Mouse (Mus musculus): ENCODE data around the gene Man1b1. TPM values are rescaled to one million over a fixed set of nuclear protein-coding genes. Genes with fewer than 3 reads are reported as not detected.

Gene Man1b1
- polyA plus RNA-seq, 1 experiment = 20.5 TPM

GRCm38 (mm10) chr2:25364313-25364712 lies 32.2 kb downstream of the Man1b1 start:
- Histone ChIP-seq H3K36me3 (ENCODE audit: control insufficient read depth, insufficient read depth, low read length) (peaks cover 24% of the 10 kb centered on the region), H3K27me3 (ENCODE audit: control insufficient read depth, insufficient read depth, low read length) (no peaks in the 10 kb centered on the region), H3K4me1 (ENCODE audit: control insufficient read depth, insufficient read depth, insufficient read length, low read length) (peaks cover 29% of the 10 kb centered on the region), H3K4me3 (ENCODE audit: low read depth, low read length) (peak overlapping the region; percentile 91), H3K27ac (ENCODE audit: insufficient read depth, low read depth, low read length) (peak overlapping the region; percentile 89)
- WGBS = 61% methylated on average over 4 of the region's 4 CpGs
- TF ChIP-seq POLR2A (IDR thresholded peaks at IDR 0.05; ENCODE audit: low read depth, low read length) (no peak), CTCF (IDR thresholded peaks at IDR 0.05; ENCODE audit: extremely low read depth, insufficient read length, insufficient replicate concordance, low read depth, low read length) (no peak)

DNA sequence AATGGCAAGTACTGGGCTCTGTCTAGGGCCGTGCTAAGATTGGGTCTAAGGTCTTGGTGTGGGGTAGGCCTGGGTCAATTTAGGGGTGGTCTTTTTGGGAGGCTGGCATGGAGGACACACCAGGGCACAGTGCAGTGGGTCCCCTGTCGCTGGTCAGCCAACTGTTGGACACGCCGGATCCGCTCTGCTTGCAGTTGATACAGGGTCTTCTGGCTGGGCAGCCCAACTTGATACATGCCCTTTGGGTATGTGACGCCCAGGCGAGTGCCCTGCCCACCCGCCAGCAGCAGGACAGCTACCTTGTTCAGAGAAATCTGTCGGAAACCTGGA lies 32.6 kb downstream of the Man1b1 start:
- Histone ChIP-seq H3K4me3 (ENCODE audit: low read depth, low read length) (peak overlapping the region; percentile 91), H3K36me3 (ENCODE audit: control insufficient read depth, insufficient read depth, low read length) (peaks cover 24% of the 10 kb centered on the region), H3K27ac (ENCODE audit: insufficient read depth, low read depth, low read length) (peak overlapping the region; percentile 89), H3K4me1 (ENCODE audit: control insufficient read depth, insufficient read depth, insufficient read length, low read length) (peaks cover 29% of the 10 kb centered on the region), H3K27me3 (ENCODE audit: control insufficient read depth, insufficient read depth, low read length) (no peaks in the 10 kb centered on the region)
- TF ChIP-seq CTCF (IDR thresholded peaks at IDR 0.05; ENCODE audit: extremely low read depth, insufficient read length, insufficient replicate concordance, low read depth, low read length) (no peak), POLR2A (IDR thresholded peaks at IDR 0.05; ENCODE audit: low read depth, low read length) (no peak)
- WGBS = 35% methylated on average over 9 of the region's 9 CpGs

- Histone ChIP-seq H3K27me3 (ENCODE audit: control insufficient read depth, insufficient read depth, low read length) (no peaks in the 10 kb centered on the region), H3K4me1 (ENCODE audit: control insufficient read depth, insufficient read depth, insufficient read length, low read length) (peaks cover 29% of the 10 kb centered on the region), H3K36me3 (ENCODE audit: control insufficient read depth, insufficient read depth, low read length) (peaks cover 24% of the 10 kb centered on the region), H3K27ac (ENCODE audit: insufficient read depth, low read depth, low read length) (peak within 1 kb of the TSS; percentile 89), H3K4me3 (ENCODE audit: low read depth, low read length) (peak within 1 kb of the TSS; percentile 91)
- under 1% methylated on average over 50 of the region's 54 CpGs for WGBS
- TF ChIP-seq CTCF (IDR thresholded peaks at IDR 0.05; ENCODE audit: extremely low read depth, insufficient read length, insufficient replicate concordance, low read depth, low read length) = no peak
- peak; percentile 93 for TF ChIP-seq POLR2A (IDR thresholded peaks at IDR 0.05; ENCODE audit: low read depth, low read length)
Observed at GRCm38 (mm10) chr2:25365091-25365761, 33.1 kb downstream of the Man1b1 start, which contains the start of gene Uap1l1. Gene Uap1l1 (minus strand): TSS chr2:25365682.

- TF ChIP-seq POLR2A (IDR thresholded peaks at IDR 0.05; ENCODE audit: low read depth, low read length) = no peak
- no peak for TF ChIP-seq CTCF (IDR thresholded peaks at IDR 0.05; ENCODE audit: extremely low read depth, insufficient read length, insufficient replicate concordance, low read depth, low read length)
- Histone ChIP-seq H3K4me3 (ENCODE audit: low read depth, low read length) (no peak overlapping the region), H3K36me3 (ENCODE audit: control insufficient read depth, insufficient read depth, low read length) (no peaks in the 10 kb centered on the region), H3K27ac (ENCODE audit: insufficient read depth, low read depth, low read length) (no peak overlapping the region), H3K27me3 (ENCODE audit: control insufficient read depth, insufficient read depth, low read length) (no peaks in the 10 kb centered on the region), H3K4me1 (ENCODE audit: control insufficient read depth, insufficient read depth, insufficient read length, low read length) (peaks cover 27% of the 10 kb centered on the region)
- 76% methylated on average over 3 of the region's 3 CpGs for WGBS
Observed at GRCm38 (mm10) chr2:25369996-25370395, 37.9 kb downstream of the Man1b1 start.

- Histone ChIP-seq H3K27ac (ENCODE audit: insufficient read depth, low read depth, low read length) (no peak within 1 kb of the TSS), H3K4me1 (ENCODE audit: control insufficient read depth, insufficient read depth, insufficient read length, low read length) (peaks cover 25% of the 10 kb centered on the region), H3K27me3 (ENCODE audit: control insufficient read depth, insufficient read depth, low read length) (no peaks in the 10 kb centered on the region), H3K4me3 (ENCODE audit: low read depth, low read length) (peak within 1 kb of the TSS; percentile 83), H3K36me3 (ENCODE audit: control insufficient read depth, insufficient read depth, low read length) (no peaks in the 10 kb centered on the region)
- no peak; the same call in 1 of the 2 replicates for TF ChIP-seq CTCF (IDR thresholded peaks at IDR 0.05; ENCODE audit: extremely low read depth, insufficient read length, insufficient replicate concordance, low read depth, low read length)
- no peak; the same call in 1 of the 2 replicates for TF ChIP-seq POLR2A (IDR thresholded peaks at IDR 0.05; ENCODE audit: low read depth, low read length)
- WGBS = 2% methylated on average over 65 of the region's 65 CpGs
Observed at GRCm38 (mm10) chr2:25371764-25372643, 39.9 kb downstream of the Man1b1 start, which contains the start of gene Sapcd2. Gene Sapcd2 (plus strand): TSS chr2:25372321.

- H3K27ac ChIP-seq (ENCODE audit: insufficient read depth, low read depth, low read length) = no peak overlapping the region
- no peaks in the 10 kb centered on the region for H3K36me3 ChIP-seq (ENCODE audit: control insufficient read depth, insufficient read depth, low read length)
Observed at GRCm38 (mm10) chr2:25372644-25373391, 40.7 kb downstream of the Man1b1 start.

More at GRCm38 (mm10) chr2:25372644-25373391, 40.7 kb downstream of the Man1b1 start:
- 1% methylated on average over 42 of the region's 42 CpGs for WGBS
- H3K27me3 ChIP-seq (ENCODE audit: control insufficient read depth, insufficient read depth, low read length) = no peaks in the 10 kb centered on the region
- peaks cover 25% of the 10 kb centered on the region for H3K4me1 ChIP-seq (ENCODE audit: control insufficient read depth, insufficient read depth, insufficient read length, low read length)
- H3K4me3 ChIP-seq (ENCODE audit: low read depth, low read length) = peak overlapping the region; percentile 83
- no peak for TF ChIP-seq CTCF (IDR thresholded peaks at IDR 0.05; ENCODE audit: extremely low read depth, insufficient read length, insufficient replicate concordance, low read depth, low read length)
- TF ChIP-seq POLR2A (IDR thresholded peaks at IDR 0.05; ENCODE audit: low read depth, low read length) = no peak
